8 mouse cellular contexts compared by ENCODE assay signal in the genomic region with DNA sequence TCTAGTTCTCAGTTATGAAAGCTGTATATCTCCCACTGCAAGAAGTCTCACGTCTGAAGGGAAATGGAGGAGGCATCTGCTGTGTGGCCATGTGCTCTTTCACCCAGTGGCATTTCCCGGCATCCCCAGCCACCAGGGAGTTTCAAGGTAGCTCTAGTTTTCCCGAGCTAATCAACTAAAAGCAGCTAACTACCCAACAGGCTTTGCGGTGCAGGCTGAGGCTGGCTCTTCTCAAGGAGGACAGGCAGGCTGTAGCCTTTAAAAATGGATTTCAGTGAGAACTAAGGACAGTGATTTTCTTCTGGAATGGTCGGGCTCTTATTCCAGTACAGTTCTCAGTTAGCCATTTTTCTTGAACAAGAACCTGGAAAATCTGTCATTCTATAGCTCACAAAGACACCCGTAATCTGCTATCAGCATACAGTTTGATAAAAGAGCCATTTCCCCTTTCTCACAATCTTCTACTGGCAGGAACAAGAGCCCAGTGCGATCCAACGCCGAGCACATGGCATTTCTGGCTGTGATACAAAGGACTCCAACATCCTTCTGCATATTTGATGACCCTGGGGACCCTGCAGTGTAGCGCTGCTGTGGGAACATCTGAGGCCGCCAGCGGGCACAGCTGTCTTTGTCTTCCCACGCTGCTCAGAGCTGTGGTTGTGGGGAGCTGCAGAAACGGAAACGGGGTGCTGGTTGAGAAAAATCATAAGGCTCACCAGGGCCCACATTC.
DNase-seq lines count a peak whose midpoint lies in the region; ATAC-seq and TF ChIP-seq lines count a peak whose summit lies in the region.

No protein-coding gene starts in this region.

- no peaks in the 10 kb centered on the region for H3K36me3 ChIP-seq in hindbrain, postnatal 0 days (ENCODE audit: insufficient read depth, low read length)
- no peaks in the 10 kb centered on the region for H3K36me3 ChIP-seq in midbrain, embryonic 10.5 days

- no peaks in the 10 kb centered on the region for H3K27me3 ChIP-seq in hindbrain, postnatal 0 days (ENCODE audit: insufficient read depth, low read length)
- no peaks in the 10 kb centered on the region for H3K27me3 ChIP-seq in midbrain, embryonic 10.5 days (ENCODE audit: low read depth, poor library complexity, severe bottlenecking)

- no peaks in the 10 kb centered on the region for H3K9me3 ChIP-seq in hindbrain, postnatal 0 days (ENCODE audit: low read length)
- no peaks in the 10 kb centered on the region for H3K9me3 ChIP-seq in midbrain, embryonic 10.5 days (replicated peaks)

- intact Hi-C loops in gastrocnemius, postnatal 14 days (cut with DNase I; ENCODE audit: low total_unique reads), result no loop called here
- intact Hi-C loops in left cerebral cortex, postnatal 14 days (cut with DNase I), result no loop called here

- H3K9ac ChIP-seq in hindbrain, postnatal 0 days (replicated peaks; ENCODE audit: low read length), result no peak overlapping the region

- peak; percentile 62 for DNase-seq in CD4-positive, CD25-positive, alpha-beta regulatory T cell, adult 2 months (ENCODE audit: low read depth, low spot score)
- DNase-seq in gastrocnemius, postnatal 14 days, result peak; percentile 34
- DNase-seq in hindbrain, postnatal 0 days (ENCODE audit: low spot score), result peak; percentile 80
- peak; percentile 11 to 19 for DNase-seq in left cerebral cortex, postnatal 14 days (ENCODE audit: low spot score in 2 of 2)
- peak; percentile 47 for DNase-seq in midbrain, embryonic 10.5 days (ENCODE audit: low spot score)
- DNase-seq in spleen, postnatal 36 days (ENCODE audit: low spot score in 2 of 2), result peak; percentile 58 to 64
- DNase-seq in cerebellum, adult 9-10 months, result no peak

- 14% methylated on average over 15 of the region's 15 CpGs for WGBS in hindbrain, postnatal 0 days
- 46% methylated on average over 15 of the region's 15 CpGs for WGBS in midbrain, embryonic 10.5 days

- ATAC-seq in hindbrain, postnatal 0 days, result peak; percentile 87

- peak overlapping the region; percentile 43 for H3K4me2 ChIP-seq in hindbrain, postnatal 0 days (ENCODE audit: low read depth, low read length)

- TF ChIP-seq POLR2A in cortical plate, adult 2 months (IDR thresholded peaks at IDR 0.05; ENCODE audit: extremely low read depth, insufficient read depth, low read length), result no peak

- peak overlapping the region; percentile 39; the same call in 1 of the 2 replicates for H3K27ac ChIP-seq in cortical plate, adult 2 months (ENCODE audit: insufficient read depth, low read length)
- peak overlapping the region; percentile 64 for H3K27ac ChIP-seq in hindbrain, postnatal 0 days
- peak overlapping the region; percentile 86 for H3K27ac ChIP-seq in midbrain, embryonic 10.5 days (replicated peaks)

- H3K4me3 ChIP-seq in cortical plate, adult 2 months (ENCODE audit: insufficient read depth, low read length), result no peak overlapping the region
- no peak overlapping the region for H3K4me3 ChIP-seq in hindbrain, postnatal 0 days (ENCODE audit: low read length)
- H3K4me3 ChIP-seq in midbrain, embryonic 10.5 days, result no peak overlapping the region

- peaks cover 5% of the 10 kb centered on the region for H3K4me1 ChIP-seq in cortical plate, adult 2 months (ENCODE audit: control insufficient read depth, insufficient read depth, low read length)
- peaks cover 7% of the 10 kb centered on the region for H3K4me1 ChIP-seq in hindbrain, postnatal 0 days (ENCODE audit: insufficient read depth, low read length)
- peaks cover 16% of the 10 kb centered on the region for H3K4me1 ChIP-seq in midbrain, embryonic 10.5 days

- TF ChIP-seq CTCF in cortical plate, adult 2 months (IDR thresholded peaks at IDR 0.05; ENCODE audit: extremely low read depth, insufficient read depth, low read length), result no peak
- no peak for TF ChIP-seq CTCF in hindbrain, postnatal 0 days (IDR thresholded peaks at IDR 0.05; ENCODE audit: low read depth)
